Comparison of ENCODE assay signal across 10 mouse cellular contexts in genomic region chr5:140873736-140874307, GRCm38 (mm10). TPM values are rescaled to one million over a fixed set of nuclear protein-coding genes. Genes with fewer than 3 reads are reported as not detected.
DNase-seq lines count a peak whose midpoint lies in the region; ATAC-seq lines count a peak whose summit lies in the region.
"Had no signal": no experiment of that assay in that cellular context is flagged by ENCODE, and none has a peak within 500 bp of the region (broad histone marks: within the 10 kb centered on the region; RNA-seq: fewer than 3 reads in every experiment).

No protein-coding gene starts in this region.

- no peak for DNase-seq in kidney, postnatal 25 days
- peak; percentile 44 for DNase-seq in CD4-positive helper T cell, adult 2 months (ENCODE audit: low read depth, low spot score)
- no peak for DNase-seq in frontal cortex, postnatal 25 days (ENCODE audit: low spot score in 2 of 2)
- DNase-seq in embryo, embryonic 10.5 days (ENCODE audit: low spot score): no peak
- DNase-seq: cerebellum, adult 11-12 months; heart, adult 18-20 months had no signal

- H3K4me1 ChIP-seq in kidney, embryonic 16.5 days (ENCODE audit: insufficient read depth, low read length): peaks cover 41% of the 10 kb centered on the region
- H3K4me1 ChIP-seq in intestine, embryonic 16.5 days (ENCODE audit: control insufficient read depth, insufficient read depth, low read length): peaks cover 23% of the 10 kb centered on the region

- H3K9me3 ChIP-seq in kidney, embryonic 16.5 days (ENCODE audit: low read length): peaks cover 3% of the 10 kb centered on the region; the same call in 1 of the 2 replicates
- no peaks in the 10 kb centered on the region for H3K9me3 ChIP-seq in intestine, embryonic 16.5 days (ENCODE audit: control insufficient read depth, low read length)
- H3K9me3 ChIP-seq: neural tube, embryonic 12.5 days had no signal

- 81% methylated on average over 6 of the region's 6 CpGs for WGBS in kidney, embryonic 16.5 days
- WGBS in intestine, embryonic 16.5 days: 68% methylated on average over 6 of the region's 6 CpGs

- H3K27me3 ChIP-seq in kidney, embryonic 16.5 days (ENCODE audit: insufficient read depth, low read length): no peaks in the 10 kb centered on the region
- no peaks in the 10 kb centered on the region for H3K27me3 ChIP-seq in intestine, embryonic 16.5 days (replicated peaks; ENCODE audit: control insufficient read depth, insufficient read depth, low read length)
- H3K27me3 ChIP-seq: neural tube, embryonic 12.5 days had no signal

- H3K4me3 ChIP-seq in kidney, embryonic 16.5 days (ENCODE audit: low read length): no peak overlapping the region
- no peak overlapping the region for H3K4me3 ChIP-seq in intestine, embryonic 16.5 days (ENCODE audit: low read length)
- H3K4me3 ChIP-seq: neural tube, embryonic 12.5 days had no signal

- no peak for ATAC-seq in kidney, embryonic 16.5 days (ENCODE audit: low FRiP score, low TSS enrichment)
- peak; percentile 42 for ATAC-seq in CD4-positive, CD25-positive, alpha-beta regulatory T cell, adult 4 months
- ATAC-seq in intestine, embryonic 16.5 days: 0 out of 2 replicates have a peak, but pooled peaks have one; percentile 4

- peak overlapping the region; percentile 41 for H3K4me2 ChIP-seq in kidney, embryonic 16.5 days (replicated peaks; ENCODE audit: low read depth, low read length)
- peak overlapping the region; percentile 38; the same call in 1 of the 2 replicates for H3K4me2 ChIP-seq in intestine, embryonic 16.5 days (ENCODE audit: low read depth, low read length)

- H3K27ac ChIP-seq in kidney, embryonic 16.5 days (ENCODE audit: low read length): peak overlapping the region; percentile 17; the same call in 1 of the 2 replicates
- H3K27ac ChIP-seq in intestine, embryonic 16.5 days (ENCODE audit: low read length): peak overlapping the region; percentile 87
- H3K27ac ChIP-seq: neural tube, embryonic 12.5 days had no signal

- no peaks in the 10 kb centered on the region for H3K36me3 ChIP-seq in kidney, embryonic 16.5 days (ENCODE audit: insufficient read depth, low read length)
- no peaks in the 10 kb centered on the region for H3K36me3 ChIP-seq in intestine, embryonic 16.5 days (ENCODE audit: control insufficient read depth, insufficient read depth, low read length)
- H3K36me3 ChIP-seq: neural tube, embryonic 12.5 days had no signal

- H3K9ac ChIP-seq in kidney, embryonic 16.5 days (replicated peaks; ENCODE audit: low read length): peak overlapping the region; percentile 39; the same call in 1 of the 2 replicates
- 0 out of 2 replicates have a peak overlapping the region, but pooled peaks have one; percentile 37 for H3K9ac ChIP-seq in intestine, embryonic 16.5 days (ENCODE audit: low read depth, low read length)
- H3K9ac ChIP-seq: neural tube, embryonic 12.5 days had no signal

RNA-seq across cellular contexts. Expression of gene Gna12, which starts 43.6 kb away (rescaled TPM):
- 9.6 and 10.0 TPM in 2 replicates for polyA plus RNA-seq in kidney, embryonic 16.5 days (2015; fragmentation: Nextera tagmentation; extraction: Ambion mirVana)
- polyA plus RNA-seq in CD4-positive, CD25-positive, alpha-beta regulatory T cell, adult 4 months (2017; shearing (Covaris generic)): 1 to 10 TPM; 4.3 to 6.0 TPM
- polyA plus RNA-seq in intestine, embryonic 16.5 days (2015; fragmentation: Nextera tagmentation; extraction: Ambion mirVana): 5.2 and 5.4 TPM in 2 replicates
